Mouse (Mus musculus): ENCODE data around the gene Tmem158. TPM values are rescaled to one million over a fixed set of nuclear protein-coding genes. Genes with fewer than 3 reads are reported as not detected.
A peak's percentile ranks its signal among the peaks of the same experiment; 100 is the strongest.

Gene Tmem158
- polyA plus RNA-seq, 1 experiment from 2014 or later: 0.71 TPM

GRCm38 (mm10) chr9:123219826-123220225 lies 40.7 kb downstream of the Tmem158 start:
- 24% methylated on average over 5 of the region's 5 CpGs for WGBS (ENCODE audit: insufficient replicate concordance)
- H3K9me3 ChIP-seq (replicated peaks; ENCODE audit: control insufficient read depth, low read length): no peaks in the 10 kb centered on the region
- H3K4me2 ChIP-seq (ENCODE audit: low read depth, low read length): no peak overlapping the region
- H3K4me3 ChIP-seq (ENCODE audit: low read depth, low read length): no peak overlapping the region
- H3K27ac ChIP-seq (ENCODE audit: low read length): no peak overlapping the region
- no peaks in the 10 kb centered on the region for H3K36me3 ChIP-seq (ENCODE audit: control insufficient read depth, insufficient read depth)
- no peak for ATAC-seq (ENCODE audit: low read depth)
- peaks cover 3% of the 10 kb centered on the region; the same call in 1 of the 2 replicates for H3K4me1 ChIP-seq (ENCODE audit: control insufficient read depth, low read depth, low read length)
- no peak overlapping the region for H3K9ac ChIP-seq (ENCODE audit: low read depth, low read length)
- peaks cover 11% of the 10 kb centered on the region for H3K27me3 ChIP-seq (ENCODE audit: control insufficient read depth, insufficient read depth, low read depth, low read length)

- H3K4me3 ChIP-seq (ENCODE audit: low read depth, low read length): peak within 1 kb of the TSS; percentile 41
- H3K4me1 ChIP-seq (ENCODE audit: control insufficient read depth, low read depth, low read length): no peaks in the 10 kb centered on the region; the same call in 1 of the 2 replicates
- peak; percentile 59 for ATAC-seq (ENCODE audit: low read depth)
- H3K36me3 ChIP-seq (ENCODE audit: control insufficient read depth, insufficient read depth): no peaks in the 10 kb centered on the region
- WGBS (ENCODE audit: insufficient replicate concordance): 15% methylated on average over 45 of the region's 45 CpGs
- peaks cover 11% of the 10 kb centered on the region for H3K27me3 ChIP-seq (ENCODE audit: control insufficient read depth, insufficient read depth, low read depth, low read length)
- H3K9ac ChIP-seq (ENCODE audit: low read depth, low read length): peak within 1 kb of the TSS; percentile 24; the same call in 1 of the 2 replicates
- H3K27ac ChIP-seq (ENCODE audit: low read length): no peak within 1 kb of the TSS
- no peaks in the 10 kb centered on the region for H3K9me3 ChIP-seq (replicated peaks; ENCODE audit: control insufficient read depth, low read length)
- H3K4me2 ChIP-seq (ENCODE audit: low read depth, low read length): peak within 1 kb of the TSS; percentile 55
These were observed 44.7 kb downstream of the Tmem158 start, which contains the start of gene Cdcp1 for GRCm38 (mm10) chr9:123215621-123216440. Gene Cdcp1, minus strand, starts transcription at chr9:123216038.

DNA sequence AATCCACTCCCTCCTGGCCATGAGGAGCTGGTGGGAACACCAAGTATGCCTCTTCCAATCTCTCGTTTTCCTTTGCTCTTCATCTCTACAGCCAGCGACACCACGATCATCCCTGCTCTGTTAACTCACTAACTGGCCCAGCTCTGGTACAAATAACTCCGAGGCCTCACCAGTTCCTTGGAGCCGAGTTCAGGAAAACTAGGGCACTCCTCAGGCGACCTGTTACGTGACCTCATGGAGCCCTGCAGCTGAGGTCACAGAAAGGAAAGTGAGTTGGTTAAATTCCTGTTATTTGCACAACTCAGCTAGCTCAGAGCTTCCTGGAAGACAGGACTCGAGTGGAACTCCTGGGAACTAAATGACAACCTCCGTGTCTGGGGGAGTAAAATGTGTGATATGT lies 47.2 kb downstream of the Tmem158 start:
- Histone ChIP-seq H3K4me1 (ENCODE audit: control insufficient read depth, low read depth, low read length) (no peaks in the 10 kb centered on the region; the same call in 1 of the 2 replicates), H3K4me3 (ENCODE audit: low read depth, low read length) (no peak overlapping the region), H3K4me2 (ENCODE audit: low read depth, low read length) (no peak overlapping the region), H3K36me3 (ENCODE audit: control insufficient read depth, insufficient read depth) (no peaks in the 10 kb centered on the region), H3K9me3 (replicated peaks; ENCODE audit: control insufficient read depth, low read length) (no peaks in the 10 kb centered on the region), H3K9ac (ENCODE audit: low read depth, low read length) (no peak overlapping the region), H3K27ac (ENCODE audit: low read length) (no peak overlapping the region), H3K27me3 (ENCODE audit: control insufficient read depth, insufficient read depth, low read depth, low read length) (peaks cover 11% of the 10 kb centered on the region)
- WGBS (ENCODE audit: insufficient replicate concordance): 45% methylated on average over 9 of the region's 9 CpGs
- ATAC-seq (ENCODE audit: low read depth): no peak

Other genes with a start within 250 kb of the Tmem158 start
- gene Tmem42, start 239.4 kb downstream of the Tmem158 start, polyA plus RNA-seq (2015; fragmentation: Nextera tagmentation; extraction: Ambion mirVana): 6.5 and 6.6 TPM in 2 replicates
- 0.12 and 0.13 TPM in 2 replicates for gene Tgm4, start 226.0 kb downstream of the Tmem158 start, polyA plus RNA-seq (2015; fragmentation: Nextera tagmentation; extraction: Ambion mirVana)
- gene Zdhhc3, start 147.6 kb downstream of the Tmem158 start, polyA plus RNA-seq (2015; fragmentation: Nextera tagmentation; extraction: Ambion mirVana): 26.3 and 27.6 TPM in 2 replicates
- gene Exosc7, start 147.5 kb downstream of the Tmem158 start, polyA plus RNA-seq (2015; fragmentation: Nextera tagmentation; extraction: Ambion mirVana): 63.6 and 67.5 TPM in 2 replicates
- 0.20 TPM in 1 of 2 replicates, not detected in the other for gene Clec3b, start 109.8 kb downstream of the Tmem158 start, polyA plus RNA-seq (2015; fragmentation: Nextera tagmentation; extraction: Ambion mirVana)
- gene Cdcp1, start 44.7 kb downstream of the Tmem158 start, polyA plus RNA-seq (2015; fragmentation: Nextera tagmentation; extraction: Ambion mirVana): 0.78 and 1.2 TPM in 2 replicates
- 524 and 554 TPM in 2 replicates for gene Lars2, start 106.2 kb upstream of the Tmem158 start, polyA plus RNA-seq (2015; fragmentation: Nextera tagmentation; extraction: Ambion mirVana)
- 20.3 and 22.5 TPM in 2 replicates for gene Limd1, start 217.9 kb upstream of the Tmem158 start, polyA plus RNA-seq (2015; fragmentation: Nextera tagmentation; extraction: Ambion mirVana)

Data from liver, embryonic 16.5 days (tissue).